Mouse (Mus musculus) lung, postnatal 0 days (tissue): ENCODE measurements around the gene Nell1. TPM values are rescaled to one million over a fixed set of nuclear protein-coding genes. Genes with fewer than 3 reads are reported as not detected.

ENCODE experiments used
- ATAC-seq: fragments of 200-750 bp; cut with Nextera tagmentation; 2 replicates; pipeline ENCODE4 v1.8.0; 2017; ENCODE audit warnings: moderate library complexity
- DNase-seq: peaks from one replicate; pipeline ENCODE4 v3.0.0-alpha.2; 2016; ENCODE audit warnings: low spot score
- H3K27ac ChIP-seq: fragments of 300-500 bp; sonication (generic); 2 replicates; pipeline ENCODE4 v1.5.1; 2014; ENCODE audit warnings: antibody characterized with exemption, mild to moderate bottlenecking, low read length, mixed read lengths
- H3K27me3 ChIP-seq: fragments of 300-500 bp; sonication (generic); replicated peaks from 2 replicates; pipeline ENCODE4 v1.6.1; 2014; ENCODE audit warnings: low read length, mixed read lengths; ENCODE audit not compliant: insufficient read depth
- H3K36me3 ChIP-seq: fragments of 300-500 bp; sonication (generic); 2 replicates; pipeline ENCODE4 v1.6.1; 2014; ENCODE audit warnings: low read length, mixed read lengths; ENCODE audit not compliant: insufficient read depth
- H3K4me1 ChIP-seq: fragments of 300-500 bp; sonication (generic); 2 replicates; pipeline ENCODE4 v1.6.1; 2014; ENCODE audit warnings: antibody characterized with exemption, low read depth, low read length, mixed read lengths; ENCODE audit not compliant: insufficient read depth
- H3K4me2 ChIP-seq: fragments of 300-500 bp; sonication (generic); replicated peaks from 2 replicates; pipeline ENCODE4 v1.6.1; 2014; ENCODE audit warnings: low read depth, mild to moderate bottlenecking, low read length, moderate library complexity, mixed read lengths
- H3K4me3 ChIP-seq: fragments of 300-500 bp; sonication (generic); 2 replicates; pipeline ENCODE4 v1.5.1; 2014; ENCODE audit warnings: low read depth, low read length
- H3K9ac ChIP-seq: fragments of 300-500 bp; sonication (generic); replicated peaks from 2 replicates; pipeline ENCODE4 v1.6.1; 2014; ENCODE audit warnings: low read depth, mild to moderate bottlenecking
- H3K9me3 ChIP-seq: fragments of 300-500 bp; sonication (generic); 2 replicates; pipeline ENCODE4 v1.6.1; 2016; ENCODE audit warnings: low read length, mixed read lengths
- CTCF ChIP-seq: IDR thresholded peaks from 2 replicates; pipeline ENCODE4 v1.5.1; 2016; ENCODE audit warnings: antibody characterized with exemption, mild to moderate bottlenecking
- EP300 ChIP-seq: IDR thresholded peaks from 2 replicates; pipeline ENCODE4 v1.6.1; 2016; ENCODE audit warnings: antibody characterized with exemption, mild to moderate bottlenecking, control low read depth
- WGBS: fragments of 180-500 bp; shearing (Covaris S2); extraction: QIAGEN DNeasy Blood & Tissue Kit; methylation state at CpG from one replicate; pipeline ENCODE4 v1.1.7; 2014; 5-methylcytosine and 5-hydroxymethylcytosine counted together
- polyA plus RNA-seq: library from polyadenylated mRNA; unstranded; fragments of >200 nt; fragmentation: Nextera tagmentation; extraction: Ambion mirVana; gene quantifications from 2 replicates; pipeline ENCODE4 v1.2.1, GENCODE M21; 2015

Gene Nell1
- polyA plus RNA-seq, 1 experiment from 2014 or later, result 3.2 TPM

DNA sequence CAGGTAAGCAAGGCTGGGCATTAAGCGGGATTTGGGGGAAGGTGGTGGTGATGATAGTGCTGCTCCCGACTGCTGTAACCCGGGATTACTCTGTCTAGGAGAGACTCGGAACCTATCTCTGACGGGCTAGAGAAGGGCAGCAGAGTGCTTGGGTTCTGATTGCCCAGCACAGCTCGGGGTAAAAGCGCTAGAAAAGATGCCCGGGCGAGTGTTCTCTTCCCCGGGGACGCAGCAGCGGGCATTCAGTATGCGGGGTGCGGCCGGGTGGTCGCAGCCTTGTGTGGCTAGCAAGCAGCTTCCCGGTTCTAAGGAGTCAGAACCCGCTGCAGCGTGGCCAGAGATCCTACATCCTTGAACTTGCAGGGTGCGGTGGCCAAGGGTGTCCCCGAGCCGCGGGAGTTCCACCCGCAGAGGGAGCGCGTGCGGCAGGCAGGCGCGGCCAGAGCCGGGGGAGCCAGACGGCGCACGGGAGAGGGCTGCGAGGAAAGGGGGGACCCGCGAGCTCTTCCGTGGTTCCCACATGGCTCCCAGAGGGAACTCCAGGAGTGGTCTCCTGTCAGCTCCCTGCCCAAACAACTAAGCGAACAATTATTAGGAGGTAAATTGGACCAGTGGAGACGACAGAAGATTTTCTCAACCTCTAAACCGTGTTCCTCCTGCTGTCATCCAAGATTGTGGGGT, 917 bp downstream of the Nell1 start:
- H3K27me3 ChIP-seq, result peaks cover 23% of the 10 kb centered on the region; the same call in 1 of the 2 replicates
- no peaks in the 10 kb centered on the region for H3K36me3 ChIP-seq
- H3K9ac ChIP-seq, result no peak overlapping the region
- H3K9me3 ChIP-seq, result no peaks in the 10 kb centered on the region
- H3K4me3 ChIP-seq, result peak overlapping the region; percentile 39
- H3K4me1 ChIP-seq, result no peaks in the 10 kb centered on the region
- ATAC-seq (no peak; the same call in 1 of the 2 replicates), DNase-seq (no peak)
- WGBS, result under 1% methylated on average over 40 of the region's 40 CpGs
- TF ChIP-seq EP300 (no peak), CTCF (peak; percentile 51)
- no peak overlapping the region for H3K27ac ChIP-seq
- peak overlapping the region; percentile 72 for H3K4me2 ChIP-seq

- no peak for DNase-seq
- no peaks in the 10 kb centered on the region for H3K36me3 ChIP-seq
- no peak overlapping the region for H3K9ac ChIP-seq
- 26% methylated on average over 9 of the region's 9 CpGs for WGBS
- no peaks in the 10 kb centered on the region for H3K27me3 ChIP-seq
- H3K4me1 ChIP-seq, result no peaks in the 10 kb centered on the region
- no peak for ATAC-seq
- H3K27ac ChIP-seq, result no peak overlapping the region
- TF ChIP-seq EP300, result no peak
- TF ChIP-seq CTCF, result peak; percentile 20; the same call in 1 of the 2 replicates
- no peak overlapping the region for H3K4me3 ChIP-seq
- H3K9me3 ChIP-seq, result no peaks in the 10 kb centered on the region
- H3K4me2 ChIP-seq, result no peak overlapping the region
Observed at GRCm38 (mm10) chr7:49981511-49982227, 7.0 kb downstream of the Nell1 start.

- Histone ChIP-seq H3K9me3 (no peaks in the 10 kb centered on the region), H3K4me1 (no peaks in the 10 kb centered on the region), H3K9ac (no peak overlapping the region), H3K36me3 (no peaks in the 10 kb centered on the region), H3K4me3 (no peak overlapping the region), H3K27me3 (no peaks in the 10 kb centered on the region), H3K27ac (no peak overlapping the region), H3K4me2 (no peak overlapping the region)
- TF ChIP-seq CTCF, result no peak
- no peak for TF ChIP-seq EP300
- DNase-seq (no peak), ATAC-seq (no peak)
- whole genome bisulfite sequencing, result 18% methylated on average over 6 of the region's 6 CpGs
Observed at GRCm38 (mm10) chr7:49984698-49985097, 10.0 kb downstream of the Nell1 start.

GRCm38 (mm10) chr7:49985947-49986346, 11.3 kb downstream of the Nell1 start:
- Histone ChIP-seq H3K4me3 (no peak overlapping the region), H3K27me3 (no peaks in the 10 kb centered on the region), H3K9ac (no peak overlapping the region), H3K36me3 (no peaks in the 10 kb centered on the region), H3K4me1 (no peaks in the 10 kb centered on the region), H3K27ac (no peak overlapping the region), H3K9me3 (no peaks in the 10 kb centered on the region), H3K4me2 (no peak overlapping the region)
- 90% methylated on average over 8 of the region's 8 CpGs for WGBS
- DNase-seq (no peak), ATAC-seq (no peak)
- no peak for TF ChIP-seq EP300
- TF ChIP-seq CTCF, result no peak

DNA sequence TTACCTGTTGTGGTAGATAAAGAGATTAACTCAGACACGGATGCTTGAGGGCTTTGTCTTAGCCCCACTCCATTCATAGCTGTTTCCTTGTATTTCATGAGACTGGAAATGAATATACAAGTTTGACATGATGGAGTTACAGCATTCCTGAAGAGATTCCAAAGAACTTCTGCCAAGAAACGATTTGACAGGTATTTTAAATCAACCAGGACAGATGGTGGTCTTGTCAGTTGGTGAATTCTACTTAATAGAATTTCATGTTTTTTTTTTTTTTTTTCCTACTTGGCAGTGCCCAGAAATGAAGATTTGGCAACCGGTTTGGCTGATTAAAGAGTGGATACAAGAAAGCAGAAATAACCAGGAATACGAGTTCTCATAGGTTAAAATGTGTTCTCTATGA, 24.7 kb downstream of the Nell1 start:
- Histone ChIP-seq H3K27me3 (no peaks in the 10 kb centered on the region), H3K9me3 (no peaks in the 10 kb centered on the region), H3K4me2 (no peak overlapping the region), H3K4me3 (no peak overlapping the region), H3K27ac (no peak overlapping the region), H3K9ac (no peak overlapping the region), H3K36me3 (no peaks in the 10 kb centered on the region), H3K4me1 (no peaks in the 10 kb centered on the region)
- WGBS, result 69% methylated on average over 4 of the region's 4 CpGs
- TF ChIP-seq EP300, result no peak
- no peak for TF ChIP-seq CTCF
- no peak for DNase-seq
- no peak for ATAC-seq

GRCm38 (mm10) chr7:50005268-50005667, 30.6 kb downstream of the Nell1 start:
- WGBS, result 54% methylated on average over 2 of the region's 2 CpGs
- TF ChIP-seq CTCF (no peak), EP300 (no peak)
- Histone ChIP-seq H3K9ac (no peak overlapping the region), H3K27ac (no peak overlapping the region), H3K4me3 (no peak overlapping the region), H3K4me2 (no peak overlapping the region), H3K36me3 (no peaks in the 10 kb centered on the region), H3K4me1 (no peaks in the 10 kb centered on the region), H3K9me3 (no peaks in the 10 kb centered on the region), H3K27me3 (no peaks in the 10 kb centered on the region)
- DNase-seq, result no peak
- no peak for ATAC-seq
